Mouse (Mus musculus) right cerebral cortex, postnatal 10 days (tissue): ENCODE data around the gene Igsf21.
A peak's percentile ranks its signal among the peaks of the same experiment; 100 is the strongest.

ENCODE experiments used
- DNase-seq, 2 experiments: peaks; one replicate each; pipeline ENCODE4 v3.0.0; 2021; ENCODE audit warnings: low spot score in 2 of 2

The Igsf21 gene

GRCm38 (mm10) chr4:140143884-140144525, 102.6 kb downstream of the Igsf21 start:
- DNase-seq = no peak

GRCm38 (mm10) chr4:140143178-140143577, 103.4 kb downstream of the Igsf21 start:
- DNase-seq = no peak

GRCm38 (mm10) chr4:140140485-140140884, 106.1 kb downstream of the Igsf21 start:
- DNase-seq = peak in 1 of 2 experiments; percentile 65

- DNase-seq = no peak
Measured at GRCm38 (mm10) chr4:140138846-140139245, 107.7 kb downstream of the Igsf21 start.

- no peak for DNase-seq
Measured at GRCm38 (mm10) chr4:140131625-140132321, 114.8 kb downstream of the Igsf21 start.

GRCm38 (mm10) chr4:140131201-140131600, 115.4 kb downstream of the Igsf21 start:
- DNase-seq = no peak

GRCm38 (mm10) chr4:140129553-140130275, 116.9 kb downstream of the Igsf21 start:
- no peak for DNase-seq

- no peak for DNase-seq
Measured at GRCm38 (mm10) chr4:140128116-140128515, 118.5 kb downstream of the Igsf21 start.

- DNase-seq = no peak
Measured at GRCm38 (mm10) chr4:140125806-140126205, 120.8 kb downstream of the Igsf21 start.

GRCm38 (mm10) chr4:140122534-140122933, 124.0 kb downstream of the Igsf21 start:
- DNase-seq = no peak

GRCm38 (mm10) chr4:140117275-140117691, 129.3 kb downstream of the Igsf21 start:
- no peak for DNase-seq

GRCm38 (mm10) chr4:140115756-140116155, 130.8 kb downstream of the Igsf21 start:
- peak in 1 of 2 experiments; percentile 64 for DNase-seq

- no peak for DNase-seq
Measured at GRCm38 (mm10) chr4:140115053-140115452, 131.5 kb downstream of the Igsf21 start.

- no peak for DNase-seq
Measured at GRCm38 (mm10) chr4:140113690-140114475, 132.7 kb downstream of the Igsf21 start.

GRCm38 (mm10) chr4:140109626-140109948, 137.0 kb downstream of the Igsf21 start:
- DNase-seq = no peak

GRCm38 (mm10) chr4:140108871-140109625, 137.5 kb downstream of the Igsf21 start:
- DNase-seq = no peak

GRCm38 (mm10) chr4:140107161-140107560, 139.4 kb downstream of the Igsf21 start:
- DNase-seq = no peak

GRCm38 (mm10) chr4:140104795-140105194, 141.8 kb downstream of the Igsf21 start:
- DNase-seq = no peak

GRCm38 (mm10) chr4:140103341-140104027, 143.1 kb downstream of the Igsf21 start:
- DNase-seq = peak in 1 of 2 experiments; percentile 59

GRCm38 (mm10) chr4:140102581-140103200, 143.9 kb downstream of the Igsf21 start:
- no peak for DNase-seq
